Mouse (Mus musculus) midbrain, embryonic 12.5 days (tissue): ENCODE results near the gene Slc3a1. TPM values are rescaled to one million over a fixed set of nuclear protein-coding genes. Genes with fewer than 3 reads are reported as not detected.

Experiments used
- ATAC-seq: fragments of 200-750 bp; cut with Nextera tagmentation; 2 replicates; pipeline ENCODE4 v1.8.0; 2017; ENCODE audit warnings: low read depth, moderate TSS enrichment, moderate library complexity; ENCODE audit not compliant: low FRiP score
- H3K27ac ChIP-seq: fragments of 300-500 bp; sonication (generic); replicated peaks from 2 replicates; pipeline ENCODE4 v1.5.1; 2016; ENCODE audit warnings: mild to moderate bottlenecking
- H3K27me3 ChIP-seq: fragments of 300-500 bp; sonication (generic); 2 replicates; pipeline ENCODE4 v1.6.1; 2016; ENCODE audit warnings: mild to moderate bottlenecking
- H3K36me3 ChIP-seq: fragments of 300-500 bp; sonication (generic); 2 replicates; pipeline ENCODE4 v1.6.1; 2016
- H3K4me1 ChIP-seq: fragments of 300-500 bp; sonication (generic); 2 replicates; pipeline ENCODE4 v1.6.1; 2016
- H3K4me2 ChIP-seq: fragments of 300-500 bp; sonication (generic); replicated peaks from 2 replicates; pipeline ENCODE4 v1.6.1; 2016; ENCODE audit warnings: mild to moderate bottlenecking, moderate library complexity
- H3K4me3 ChIP-seq: fragments of 300-500 bp; sonication (generic); 2 replicates; pipeline ENCODE4 v1.5.1; 2016; ENCODE audit warnings: mild to moderate bottlenecking
- H3K9ac ChIP-seq: fragments of 300-500 bp; sonication (generic); replicated peaks from 2 replicates; pipeline ENCODE4 v1.6.1; 2016; ENCODE audit warnings: mild to moderate bottlenecking, moderate library complexity
- H3K9me3 ChIP-seq: fragments of 300-500 bp; sonication (generic); 2 replicates; pipeline ENCODE4 v1.6.1; 2016; ENCODE audit warnings: mild to moderate bottlenecking
- WGBS: fragments of 180-500 bp; shearing (Covaris S2); methylation state at CpG from one replicate; pipeline ENCODE4 v1.1.7; 2016; 5-methylcytosine and 5-hydroxymethylcytosine counted together
- polyA plus RNA-seq: library from polyadenylated mRNA; unstranded; fragments of >200 nt; fragmentation: Nextera tagmentation; extraction: Ambion mirVana; gene quantifications from 2 replicates; pipeline ENCODE4 v1.2.1, GENCODE M21; 2016

The Slc3a1 gene
- polyA plus RNA-seq, 1 experiment from 2014 or later: 0.56 TPM

GRCm38 (mm10) chr17:85071088-85071775, 43.1 kb downstream of the Slc3a1 start:
- no peak for ATAC-seq
- Histone ChIP-seq H3K4me2 (no peak overlapping the region), H3K36me3 (peaks cover 62% of the 10 kb centered on the region), H3K9me3 (no peaks in the 10 kb centered on the region), H3K9ac (no peak overlapping the region), H3K4me3 (no peak overlapping the region), H3K4me1 (peaks cover 11% of the 10 kb centered on the region), H3K27me3 (no peaks in the 10 kb centered on the region), H3K27ac (no peak overlapping the region)
- 91% methylated on average over 8 of the region's 8 CpGs for WGBS

- Histone ChIP-seq H3K27me3 (no peaks in the 10 kb centered on the region), H3K9ac (no peak overlapping the region), H3K4me3 (no peak overlapping the region), H3K27ac (no peak overlapping the region), H3K9me3 (no peaks in the 10 kb centered on the region), H3K4me1 (peaks cover 11% of the 10 kb centered on the region), H3K36me3 (peaks cover 63% of the 10 kb centered on the region), H3K4me2 (0 out of 2 replicates have a peak overlapping the region, but pooled peaks have one; percentile 15)
- WGBS: 29% methylated on average over 11 of the region's 11 CpGs
- peak; percentile 30; the same call in 1 of the 2 replicates for ATAC-seq
Observed at GRCm38 (mm10) chr17:85072383-85072782, 44.2 kb downstream of the Slc3a1 start.

GRCm38 (mm10) chr17:85073214-85073613, 45.0 kb downstream of the Slc3a1 start:
- Histone ChIP-seq H3K27me3 (no peaks in the 10 kb centered on the region), H3K4me3 (no peak overlapping the region), H3K27ac (no peak overlapping the region), H3K9me3 (no peaks in the 10 kb centered on the region), H3K9ac (no peak overlapping the region), H3K4me1 (peaks cover 11% of the 10 kb centered on the region), H3K4me2 (no peak overlapping the region), H3K36me3 (peaks cover 67% of the 10 kb centered on the region)
- 69% methylated on average over 7 of the region's 7 CpGs for WGBS
- no peak for ATAC-seq

DNA sequence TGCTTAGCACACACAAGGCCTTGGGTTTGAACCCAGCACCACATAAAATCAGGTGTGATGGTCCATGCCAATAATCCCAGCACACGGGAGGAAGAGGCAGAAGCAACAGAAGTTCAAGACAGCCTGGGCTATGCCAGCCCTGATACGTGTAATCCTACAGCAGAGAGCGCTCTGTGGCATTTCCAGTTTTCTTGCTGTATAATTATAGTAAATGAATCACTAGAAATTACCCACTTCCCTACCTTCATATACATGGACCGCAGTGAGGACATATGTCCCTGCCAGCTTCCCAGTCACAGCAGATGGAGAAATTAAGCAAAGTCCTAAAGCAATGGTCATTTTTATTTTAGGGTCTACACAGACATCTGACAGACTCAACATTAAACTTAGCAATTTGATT, 45.9 kb downstream of the Slc3a1 start:
- no peak for ATAC-seq
- Histone ChIP-seq H3K4me1 (peaks cover 11% of the 10 kb centered on the region), H3K27ac (no peak overlapping the region), H3K4me3 (no peak overlapping the region), H3K9me3 (no peaks in the 10 kb centered on the region), H3K9ac (no peak overlapping the region), H3K4me2 (no peak overlapping the region), H3K36me3 (peaks cover 67% of the 10 kb centered on the region), H3K27me3 (no peaks in the 10 kb centered on the region)
- WGBS: 92% methylated on average over 4 of the region's 4 CpGs

GRCm38 (mm10) chr17:85079276-85079675, 51.1 kb downstream of the Slc3a1 start:
- H3K4me1 ChIP-seq: no peaks in the 10 kb centered on the region
- 95% methylated on average over 3 of the region's 3 CpGs for WGBS
- H3K9ac ChIP-seq: no peak overlapping the region
- no peak for ATAC-seq
- H3K27me3 ChIP-seq: no peaks in the 10 kb centered on the region
- no peak overlapping the region for H3K27ac ChIP-seq
- H3K36me3 ChIP-seq: peaks cover 54% of the 10 kb centered on the region
- H3K4me3 ChIP-seq: no peak overlapping the region
- H3K4me2 ChIP-seq: no peak overlapping the region
- no peaks in the 10 kb centered on the region for H3K9me3 ChIP-seq

DNA sequence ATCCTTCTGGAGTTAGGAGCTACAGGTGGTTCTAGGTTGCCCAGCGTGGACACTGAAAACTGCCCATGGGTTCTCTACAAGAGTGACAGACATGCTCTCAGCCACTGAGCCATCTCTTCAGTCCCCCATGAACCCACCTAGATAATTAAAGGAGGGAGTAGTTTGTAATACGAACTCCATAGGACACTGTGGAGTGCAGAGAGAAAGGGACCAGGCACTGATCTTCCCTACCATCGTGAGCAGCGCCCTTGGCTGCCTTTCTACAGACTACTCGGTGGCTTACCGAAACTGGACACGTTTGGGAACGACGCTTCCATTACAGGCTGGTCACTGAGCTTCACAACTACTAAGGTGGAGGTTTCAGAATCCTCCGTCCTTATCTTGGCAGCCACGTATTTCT, 52.6 kb downstream of the Slc3a1 start:
- Histone ChIP-seq H3K27ac (no peak overlapping the region), H3K4me1 (no peaks in the 10 kb centered on the region), H3K36me3 (peaks cover 48% of the 10 kb centered on the region), H3K27me3 (no peaks in the 10 kb centered on the region), H3K4me3 (no peak overlapping the region), H3K9me3 (no peaks in the 10 kb centered on the region), H3K9ac (no peak overlapping the region), H3K4me2 (no peak overlapping the region)
- WGBS: 97% methylated on average over 11 of the region's 11 CpGs
- no peak for ATAC-seq

- Histone ChIP-seq H3K4me1 (peaks cover 11% of the 10 kb centered on the region), H3K4me3 (no peak overlapping the region), H3K27ac (no peak overlapping the region), H3K4me2 (no peak overlapping the region), H3K27me3 (no peaks in the 10 kb centered on the region), H3K9ac (no peak overlapping the region), H3K36me3 (peaks cover 13% of the 10 kb centered on the region; the same call in 1 of the 2 replicates), H3K9me3 (no peaks in the 10 kb centered on the region)
- no peak for ATAC-seq
- WGBS: 99% methylated on average over 2 of the region's 2 CpGs
Observed at GRCm38 (mm10) chr17:85085335-85085734, 57.2 kb downstream of the Slc3a1 start.

- no peak overlapping the region for H3K4me3 ChIP-seq
- no peaks in the 10 kb centered on the region for H3K27me3 ChIP-seq
- no peak for ATAC-seq
- 0 out of 2 replicates have a peak, but pooled peaks cover 4% of the 10 kb centered on the region for H3K36me3 ChIP-seq
- H3K9ac ChIP-seq: no peak overlapping the region
- H3K9me3 ChIP-seq: no peaks in the 10 kb centered on the region
- WGBS: 80% methylated on average over 1 of the region's 1 CpGs
- H3K4me2 ChIP-seq: no peak overlapping the region
- H3K4me1 ChIP-seq: peaks cover 14% of the 10 kb centered on the region
- H3K27ac ChIP-seq: no peak overlapping the region
Observed at GRCm38 (mm10) chr17:85086501-85086900, 58.3 kb downstream of the Slc3a1 start.

GRCm38 (mm10) chr17:85087591-85087990, 59.4 kb downstream of the Slc3a1 start:
- no peak overlapping the region for H3K4me2 ChIP-seq
- H3K4me1 ChIP-seq: peaks cover 16% of the 10 kb centered on the region
- H3K9me3 ChIP-seq: no peaks in the 10 kb centered on the region
- ATAC-seq: no peak
- H3K27ac ChIP-seq: no peak overlapping the region
- no peaks in the 10 kb centered on the region for H3K36me3 ChIP-seq
- WGBS: 94% methylated on average over 5 of the region's 5 CpGs
- H3K27me3 ChIP-seq: no peaks in the 10 kb centered on the region
- no peak overlapping the region for H3K4me3 ChIP-seq
- no peak overlapping the region for H3K9ac ChIP-seq

- Histone ChIP-seq H3K27me3 (no peaks in the 10 kb centered on the region), H3K9me3 (no peaks in the 10 kb centered on the region), H3K27ac (no peak overlapping the region), H3K9ac (no peak overlapping the region), H3K4me1 (peaks cover 16% of the 10 kb centered on the region), H3K36me3 (no peaks in the 10 kb centered on the region), H3K4me2 (0 out of 2 replicates have a peak overlapping the region, but pooled peaks have one; percentile 5), H3K4me3 (no peak overlapping the region)
- 90% methylated on average over 11 of the region's 11 CpGs for WGBS
- no peak for ATAC-seq
Observed at GRCm38 (mm10) chr17:85088401-85088800, 60.2 kb downstream of the Slc3a1 start.

DNA sequence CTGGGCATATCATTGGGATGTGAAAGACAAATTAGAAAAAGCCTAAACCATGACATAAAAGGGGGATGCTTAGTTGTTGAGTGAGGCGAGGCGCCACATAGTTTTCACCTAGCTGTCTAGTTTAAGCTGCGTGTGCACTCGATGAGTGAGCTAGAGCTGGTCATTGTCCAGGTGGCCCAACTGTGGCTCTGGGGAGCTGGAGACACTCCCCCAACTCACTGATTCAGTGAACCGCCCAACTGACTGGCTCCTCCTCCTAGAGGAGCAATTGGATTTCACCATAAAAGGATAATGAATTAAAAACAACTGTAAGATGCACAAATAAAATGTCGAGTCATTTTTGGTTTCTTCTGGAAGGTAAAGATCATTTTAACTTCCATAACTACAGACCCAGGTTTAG, 60.8 kb downstream of the Slc3a1 start:
- Histone ChIP-seq H3K36me3 (no peaks in the 10 kb centered on the region), H3K9me3 (no peaks in the 10 kb centered on the region), H3K4me1 (peaks cover 16% of the 10 kb centered on the region), H3K4me3 (peak overlapping the region; percentile 89), H3K27me3 (no peaks in the 10 kb centered on the region), H3K4me2 (peak overlapping the region; percentile 83), H3K27ac (no peak overlapping the region), H3K9ac (peak overlapping the region; percentile 78; the same call in 1 of the 2 replicates)
- whole genome bisulfite sequencing: 45% methylated on average over 6 of the region's 6 CpGs
- ATAC-seq: no peak

DNA sequence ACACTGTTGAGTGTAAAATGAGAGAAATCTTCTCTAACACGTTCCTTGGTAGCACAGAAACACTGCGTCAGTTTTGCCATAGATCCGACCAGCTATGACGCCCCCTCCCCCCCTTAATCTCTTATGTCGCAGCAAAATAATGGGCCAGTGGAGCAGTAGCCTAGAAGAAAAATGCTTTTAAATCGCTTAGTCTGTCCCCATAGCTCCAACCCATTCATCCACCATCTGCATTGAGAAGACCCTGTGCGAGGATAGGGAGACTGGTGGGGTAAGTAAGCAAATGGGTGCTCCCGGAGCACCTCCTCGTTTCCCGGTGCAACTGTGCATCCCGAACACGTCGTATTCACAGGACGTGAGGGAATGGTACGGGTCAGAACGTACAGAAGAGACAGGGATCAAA, 61.4 kb downstream of the Slc3a1 start:
- H3K4me3 ChIP-seq: peak overlapping the region; percentile 89
- 1% methylated on average over 16 of the region's 16 CpGs for WGBS
- H3K9me3 ChIP-seq: no peaks in the 10 kb centered on the region
- peak; percentile 3; the same call in 1 of the 2 replicates for ATAC-seq
- H3K4me1 ChIP-seq: peaks cover 16% of the 10 kb centered on the region
- H3K27me3 ChIP-seq: no peaks in the 10 kb centered on the region
- no peaks in the 10 kb centered on the region for H3K36me3 ChIP-seq
- peak overlapping the region; percentile 78 for H3K9ac ChIP-seq
- H3K4me2 ChIP-seq: peak overlapping the region; percentile 83
- peak overlapping the region; percentile 86 for H3K27ac ChIP-seq
